Mouse (Mus musculus): Measurements from ENCODE around the gene Mcee.

DNA sequence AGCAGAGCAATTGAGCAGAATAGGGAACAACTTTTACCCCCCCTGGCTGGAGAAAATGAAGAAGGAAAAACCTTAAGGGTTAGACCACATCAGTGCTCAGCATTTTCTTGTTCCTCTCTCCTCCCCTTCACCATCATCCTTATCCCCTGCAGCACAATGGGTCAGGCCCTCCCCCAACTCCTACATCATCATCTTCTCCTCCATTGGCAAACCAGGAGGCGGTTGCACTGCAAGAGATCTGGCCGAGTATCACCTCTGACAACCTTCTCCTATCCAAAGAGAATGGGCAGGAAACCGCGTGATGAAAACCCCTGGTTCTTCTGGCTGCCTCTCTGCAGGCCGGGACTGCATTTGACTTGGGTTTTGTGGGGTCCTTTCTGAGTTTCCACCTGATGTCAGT, 35.7 kb upstream of the Mcee start:
- TF ChIP-seq CTCF (IDR thresholded peaks at IDR 0.05; ENCODE audit: control insufficient read depth, insufficient read depth, low read length) (no peak), POLR2A (IDR thresholded peaks at IDR 0.05; ENCODE audit: borderline replicate concordance, control insufficient read depth, low read depth, low read length) (no peak)
